Mouse (Mus musculus) kidney, adult 2 months (tissue): ENCODE results near the gene Jade2. TPM values are rescaled to one million over a fixed set of nuclear protein-coding genes. Genes with fewer than 3 reads are reported as not detected.

Source experiments
- DNase-seq: peaks from one replicate; pipeline ENCODE4 v3.0.0; 2021
- H3K27ac ChIP-seq: fragments of 200-500 bp; 2 replicates; pipeline ENCODE4 v1.5.1; 2012; ENCODE audit warnings: low read depth, low read length, control low read depth, inconsistent platforms; ENCODE audit not compliant: insufficient read depth
- H3K27me3 ChIP-seq: fragments of 200-500 bp; replicated peaks from 2 replicates; pipeline ENCODE4 v1.6.1; 2012; ENCODE audit warnings: mild to moderate bottlenecking, moderate library complexity, low read length, inconsistent platforms; ENCODE audit not compliant: control insufficient read depth, insufficient read depth
- H3K36me3 ChIP-seq: fragments of 200-500 bp; 2 replicates; pipeline ENCODE4 v1.6.1; 2012; ENCODE audit warnings: mild to moderate bottlenecking, moderate library complexity, low read length, inconsistent platforms; ENCODE audit not compliant: control insufficient read depth, insufficient read depth
- H3K4me1 ChIP-seq: fragments of 200-500 bp; 2 replicates; pipeline ENCODE4 v1.6.1; 2011; ENCODE audit warnings: low read length; ENCODE audit not compliant: control insufficient read depth, insufficient read depth
- H3K4me3 ChIP-seq: fragments of 200-500 bp; 2 replicates; pipeline ENCODE4 v1.5.1; 2011; ENCODE audit warnings: mild to moderate bottlenecking, low read depth, low read length, control low read depth; ENCODE audit not compliant: insufficient read depth
- CTCF ChIP-seq: fragments of 200-500 bp; conservative IDR thresholded peaks from 2 replicates; pipeline ENCODE4 v1.5.1; 2011; ENCODE audit warnings: low read depth, mild to moderate bottlenecking, control low read depth, low read length, moderate library complexity, mixed read lengths; ENCODE audit not compliant: insufficient read depth, insufficient read length
- POLR2A ChIP-seq: fragments of 200-500 bp; IDR thresholded peaks from one replicate; pipeline ENCODE4 v1.6.1; 2011; ENCODE audit warnings: low read depth, low read length, control low read depth
- WGBS: fragments of 180-500 bp; shearing (Covaris S2); methylation state at CpG from one replicate; pipeline ENCODE4 v1.1.7; 2018; 5-methylcytosine and 5-hydroxymethylcytosine counted together
- polyA plus RNA-seq: library from polyadenylated mRNA; depleted of rRNA; stranded (reverse); fragments of >200 nt; gene quantifications from 2 replicates; pipeline ENCODE4 v1.2.3, GENCODE M21; 2012; rRNA removed

The Jade2 gene
- 13.4 and 13.8 TPM in 2 replicates for polyA plus RNA-seq

- Histone ChIP-seq H3K4me1 (peaks cover 6% of the 10 kb centered on the region; the same call in 1 of the 2 replicates), H3K27ac (peak within 1 kb of the TSS; percentile 93), H3K4me3 (peak within 1 kb of the TSS; percentile 79), H3K36me3 (no peaks in the 10 kb centered on the region), H3K27me3 (no peaks in the 10 kb centered on the region)
- peak; percentile 72 for DNase-seq
- TF ChIP-seq CTCF (no peak), POLR2A (no peak)
- under 1% methylated on average over 44 of the region's 47 CpGs for WGBS
These were observed at the start of gene Jade2 for GRCm38 (mm10) chr11:51857081-51857671. Gene Jade2 (minus strand): TSS chr11:51857653.

DNA sequence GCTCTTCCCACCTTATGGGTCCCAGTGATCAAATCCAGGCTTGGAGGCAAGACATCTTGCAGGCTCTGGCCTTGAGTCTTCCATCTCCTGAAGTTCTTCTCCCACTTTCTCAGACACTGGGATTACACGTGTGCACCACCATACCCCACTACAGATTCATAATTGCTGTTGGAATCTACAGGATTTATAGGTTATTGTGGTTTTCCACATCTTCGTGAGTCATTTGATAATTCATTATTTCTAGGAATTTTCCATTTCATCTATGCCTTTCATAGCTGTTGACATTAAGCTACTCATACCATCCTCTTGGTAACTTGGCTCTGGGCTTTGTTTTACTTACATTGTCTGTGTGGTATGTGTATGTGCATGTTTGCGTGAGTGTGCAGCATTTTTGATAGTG, 46.8 kb upstream of the Jade2 start:
- no peaks in the 10 kb centered on the region for H3K27me3 ChIP-seq
- 88% methylated on average over 3 of the region's 3 CpGs for WGBS
- H3K36me3 ChIP-seq, result no peaks in the 10 kb centered on the region

DNA sequence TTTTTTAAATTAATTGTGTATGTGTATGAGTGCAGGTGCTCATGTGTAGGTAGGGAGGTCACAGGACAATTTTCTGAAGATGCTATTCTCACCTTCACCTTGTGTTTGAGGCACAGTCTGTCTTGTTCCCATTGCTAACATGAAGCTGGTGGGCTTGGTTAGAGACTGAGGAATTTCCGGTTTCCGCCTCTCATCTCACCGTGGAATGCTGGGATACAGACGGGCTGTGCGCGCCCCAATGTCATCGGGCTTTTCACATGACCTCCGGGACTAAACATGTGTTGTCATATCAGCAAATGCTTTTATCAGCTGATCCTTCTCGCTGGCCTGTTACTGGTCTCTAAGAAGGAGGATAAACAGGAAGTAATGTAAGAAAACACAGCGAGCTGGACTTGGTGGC, 42.2 kb upstream of the Jade2 start:
- Histone ChIP-seq H3K36me3 (no peaks in the 10 kb centered on the region), H3K27me3 (no peaks in the 10 kb centered on the region), H3K4me3 (no peak overlapping the region), H3K27ac (no peak overlapping the region), H3K4me1 (no peaks in the 10 kb centered on the region)
- 87% methylated on average over 10 of the region's 10 CpGs for WGBS
- TF ChIP-seq POLR2A (no peak), CTCF (no peak)
- no peak for DNase-seq

More for the DNA sequence above, 46.8 kb upstream of the Jade2 start:
- no peak for TF ChIP-seq POLR2A
- TF ChIP-seq CTCF, result no peak
- no peaks in the 10 kb centered on the region for H3K4me1 ChIP-seq
- DNase-seq, result no peak
- H3K27ac ChIP-seq, result no peak overlapping the region
- H3K4me3 ChIP-seq, result no peak overlapping the region

- 46% methylated on average over 21 of the region's 21 CpGs for WGBS
- no peak overlapping the region for H3K27ac ChIP-seq
These were observed 41.0 kb upstream of the Jade2 start for GRCm38 (mm10) chr11:51898326-51899080.

GRCm38 (mm10) chr11:51897311-51897710, 39.9 kb upstream of the Jade2 start:
- TF ChIP-seq CTCF (no peak), POLR2A (no peak)
- H3K27ac ChIP-seq, result peak overlapping the region; percentile 65; the same call in 1 of the 2 replicates
- 75% methylated on average over 11 of the region's 11 CpGs for WGBS
- no peak overlapping the region; the same call in 1 of the 2 replicates for H3K4me3 ChIP-seq
- H3K27me3 ChIP-seq, result no peaks in the 10 kb centered on the region
- no peaks in the 10 kb centered on the region for H3K36me3 ChIP-seq
- no peaks in the 10 kb centered on the region for H3K4me1 ChIP-seq
- DNase-seq, result peak; percentile 64

More at GRCm38 (mm10) chr11:51898326-51899080, 41.0 kb upstream of the Jade2 start:
- TF ChIP-seq POLR2A, result no peak
- no peaks in the 10 kb centered on the region for H3K27me3 ChIP-seq
- H3K4me3 ChIP-seq, result no peak overlapping the region
- no peaks in the 10 kb centered on the region for H3K4me1 ChIP-seq
- no peaks in the 10 kb centered on the region for H3K36me3 ChIP-seq
- no peak for DNase-seq

GRCm38 (mm10) chr11:51896012-51896411, 38.6 kb upstream of the Jade2 start:
- Histone ChIP-seq H3K4me3 (no peak overlapping the region), H3K36me3 (no peaks in the 10 kb centered on the region), H3K27ac (no peak overlapping the region), H3K4me1 (no peaks in the 10 kb centered on the region), H3K27me3 (no peaks in the 10 kb centered on the region)
- TF ChIP-seq POLR2A, result no peak
- no peak for TF ChIP-seq CTCF
- DNase-seq, result no peak
- WGBS, result 44% methylated on average over 4 of the region's 4 CpGs

- DNase-seq, result no peak
- WGBS, result 93% methylated on average over 6 of the region's 6 CpGs
These were observed 28.2 kb upstream of the Jade2 start for GRCm38 (mm10) chr11:51885681-51886080.

More at GRCm38 (mm10) chr11:51885681-51886080, 28.2 kb upstream of the Jade2 start:
- no peak overlapping the region for H3K4me3 ChIP-seq
- TF ChIP-seq POLR2A, result no peak
- TF ChIP-seq CTCF, result no peak
- H3K4me1 ChIP-seq, result no peaks in the 10 kb centered on the region
- H3K27me3 ChIP-seq, result no peaks in the 10 kb centered on the region
- H3K27ac ChIP-seq, result no peak overlapping the region
- no peaks in the 10 kb centered on the region for H3K36me3 ChIP-seq
